Comparison of ENCODE assay signal across 11 mouse cellular contexts in the genomic region with DNA sequence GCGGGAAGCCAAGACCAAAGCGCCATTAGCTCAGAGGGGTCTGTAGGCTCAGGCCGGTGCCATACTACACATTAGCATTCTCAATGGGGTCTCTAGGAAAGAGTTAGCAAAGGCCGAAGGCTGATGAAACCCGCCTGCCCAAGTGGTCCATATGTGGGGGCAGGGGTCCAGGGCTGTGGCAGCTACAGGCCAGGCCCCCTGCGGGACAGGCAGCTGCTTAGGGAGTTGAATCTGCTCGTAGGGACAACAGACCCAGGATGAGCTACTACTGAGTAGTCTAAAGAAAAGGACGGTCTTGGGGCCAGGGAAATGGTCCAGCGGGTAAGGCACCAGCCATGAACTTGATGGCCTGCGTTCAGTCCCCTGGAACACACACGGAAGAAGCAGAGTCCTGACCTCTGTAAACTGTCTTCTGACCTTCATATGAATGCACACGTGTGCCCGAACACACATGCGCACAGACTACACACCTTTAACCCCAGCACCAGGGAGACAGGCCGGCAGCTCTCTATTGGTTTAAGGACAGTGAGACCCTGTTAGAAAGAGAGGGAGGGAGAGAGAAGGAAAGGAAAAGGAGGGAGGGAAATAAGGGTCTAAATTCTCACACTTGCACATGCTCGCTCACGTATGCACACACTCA.
A peak's percentile ranks its signal among the peaks of the same experiment; 100 is the strongest.
DNase-seq lines count a peak whose midpoint lies in the region; ATAC-seq and TF ChIP-seq lines count a peak whose summit lies in the region.
"Had no signal": no experiment of that assay in that cellular context is flagged by ENCODE, and none has a peak within 500 bp of the region (broad histone marks: within the 10 kb centered on the region; RNA-seq: fewer than 3 reads in every experiment).

No protein-coding gene starts in this region.

- no peak for TF ChIP-seq POLR2A in heart, adult 2 months (IDR thresholded peaks at IDR 0.05; ENCODE audit: insufficient read depth, low read depth, low read length)
- TF ChIP-seq POLR2A in olfactory bulb, adult 2 months (IDR thresholded peaks at IDR 0.05; ENCODE audit: insufficient read depth, low read depth, low read length), result no peak

- no peak overlapping the region for H3K4me3 ChIP-seq in heart, embryonic 13.5 days
- H3K4me3 ChIP-seq in heart, adult 2 months, result no peak overlapping the region
- H3K4me3 ChIP-seq in midbrain, embryonic 12.5 days, result no peak overlapping the region
- no peak overlapping the region for H3K4me3 ChIP-seq in midbrain, embryonic 16.5 days (ENCODE audit: low read depth, low read length)
- H3K4me3 ChIP-seq in hindbrain, embryonic 15.5 days, result no peak overlapping the region
- H3K4me3 ChIP-seq in olfactory bulb, adult 2 months (ENCODE audit: insufficient read depth, low read depth, low read length), result no peak overlapping the region
- no peak overlapping the region for H3K4me3 ChIP-seq in intestine, embryonic 16.5 days (ENCODE audit: low read length)
- H3K4me3 ChIP-seq: liver, embryonic 12.5 days; neural tube, embryonic 12.5 days had no signal

- intact Hi-C loops in heart, adult 2 months (cut with DNase I), result no loop called here

- H3K36me3 ChIP-seq in heart, embryonic 13.5 days, result peaks cover 97% of the 10 kb centered on the region
- peaks cover 3% of the 10 kb centered on the region; the same call in 1 of the 2 replicates for H3K36me3 ChIP-seq in heart, adult 2 months (ENCODE audit: control insufficient read depth, insufficient read depth, low read length)
- H3K36me3 ChIP-seq in midbrain, embryonic 12.5 days, result peaks cover 90% of the 10 kb centered on the region
- peaks cover 24% of the 10 kb centered on the region for H3K36me3 ChIP-seq in midbrain, embryonic 16.5 days (ENCODE audit: control insufficient read depth, insufficient read depth, low read length)
- peaks cover 34% of the 10 kb centered on the region for H3K36me3 ChIP-seq in hindbrain, embryonic 15.5 days
- peaks cover 37% of the 10 kb centered on the region for H3K36me3 ChIP-seq in intestine, embryonic 16.5 days (ENCODE audit: control insufficient read depth, insufficient read depth, low read length)

- 0 out of 2 replicates have a peak overlapping the region, but pooled peaks have one; percentile 37 for H3K27ac ChIP-seq in heart, embryonic 13.5 days (replicated peaks)
- H3K27ac ChIP-seq in heart, adult 2 months, result no peak overlapping the region; the same call in 1 of the 2 replicates
- H3K27ac ChIP-seq in midbrain, embryonic 12.5 days (replicated peaks), result 0 out of 2 replicates have a peak overlapping the region, but pooled peaks have one; percentile 22
- no peak overlapping the region for H3K27ac ChIP-seq in midbrain, embryonic 16.5 days (ENCODE audit: low read length)
- H3K27ac ChIP-seq in hindbrain, embryonic 15.5 days (replicated peaks), result 0 out of 2 replicates have a peak overlapping the region, but pooled peaks have one; percentile 2
- H3K27ac ChIP-seq in olfactory bulb, adult 2 months (ENCODE audit: insufficient read depth, low read depth, low read length), result peak overlapping the region; percentile 5; the same call in 1 of the 2 replicates
- no peak overlapping the region for H3K27ac ChIP-seq in intestine, embryonic 16.5 days (ENCODE audit: low read length)
- H3K27ac ChIP-seq: liver, embryonic 12.5 days; neural tube, embryonic 12.5 days had no signal

- TF ChIP-seq EP300 in heart, adult 2 months (IDR thresholded peaks at IDR 0.05; ENCODE audit: insufficient read depth, low read depth, low read length), result no peak

- DNase-seq in heart, adult 2 months, result no peak

- H3K79me2 ChIP-seq in heart, adult 2 months (replicated peaks; ENCODE audit: control insufficient read depth, insufficient read depth, low read length), result no peaks in the 10 kb centered on the region

- H3K9me3 ChIP-seq in heart, embryonic 13.5 days, result no peaks in the 10 kb centered on the region
- no peaks in the 10 kb centered on the region for H3K9me3 ChIP-seq in midbrain, embryonic 12.5 days
- H3K9me3 ChIP-seq in midbrain, embryonic 16.5 days (replicated peaks; ENCODE audit: control insufficient read depth, low read length, poor library complexity, severe bottlenecking), result no peaks in the 10 kb centered on the region
- H3K9me3 ChIP-seq in hindbrain, embryonic 15.5 days, result no peaks in the 10 kb centered on the region
- H3K9me3 ChIP-seq in intestine, embryonic 16.5 days (ENCODE audit: control insufficient read depth, low read length), result no peaks in the 10 kb centered on the region
- H3K9me3 ChIP-seq: liver, embryonic 12.5 days; neural tube, embryonic 12.5 days had no signal

- no peak overlapping the region for H3K4me2 ChIP-seq in heart, embryonic 13.5 days
- no peak overlapping the region for H3K4me2 ChIP-seq in midbrain, embryonic 12.5 days (replicated peaks)
- no peak overlapping the region for H3K4me2 ChIP-seq in midbrain, embryonic 16.5 days (ENCODE audit: low read length)
- no peak overlapping the region for H3K4me2 ChIP-seq in hindbrain, embryonic 15.5 days
- no peak overlapping the region for H3K4me2 ChIP-seq in intestine, embryonic 16.5 days (ENCODE audit: low read depth, low read length)
- H3K4me2 ChIP-seq: liver, embryonic 12.5 days; neural tube, embryonic 12.5 days had no signal

- H3K9ac ChIP-seq in heart, embryonic 13.5 days, result no peak overlapping the region
- H3K9ac ChIP-seq in heart, adult 2 months (ENCODE audit: low read depth, low read length), result no peak overlapping the region
- no peak overlapping the region for H3K9ac ChIP-seq in midbrain, embryonic 12.5 days (replicated peaks)
- H3K9ac ChIP-seq in midbrain, embryonic 16.5 days (ENCODE audit: low read depth, low read length), result no peak overlapping the region
- no peak overlapping the region for H3K9ac ChIP-seq in hindbrain, embryonic 15.5 days
- H3K9ac ChIP-seq in intestine, embryonic 16.5 days (ENCODE audit: low read depth, low read length), result no peak overlapping the region
- H3K9ac ChIP-seq: liver, embryonic 12.5 days; neural tube, embryonic 12.5 days had no signal

- no peaks in the 10 kb centered on the region for H3K27me3 ChIP-seq in heart, embryonic 13.5 days (replicated peaks)
- H3K27me3 ChIP-seq in heart, adult 2 months (ENCODE audit: control insufficient read depth, insufficient read depth, low read length), result no peaks in the 10 kb centered on the region
- no peaks in the 10 kb centered on the region for H3K27me3 ChIP-seq in midbrain, embryonic 12.5 days
- no peaks in the 10 kb centered on the region for H3K27me3 ChIP-seq in midbrain, embryonic 16.5 days (ENCODE audit: control insufficient read depth, insufficient read depth, low read depth, low read length)
- H3K27me3 ChIP-seq in hindbrain, embryonic 15.5 days, result no peaks in the 10 kb centered on the region
- no peaks in the 10 kb centered on the region for H3K27me3 ChIP-seq in intestine, embryonic 16.5 days (replicated peaks; ENCODE audit: control insufficient read depth, insufficient read depth, low read length)
- H3K27me3 ChIP-seq: liver, embryonic 12.5 days; neural tube, embryonic 12.5 days had no signal

- H3K4me1 ChIP-seq in heart, embryonic 13.5 days, result peaks cover 16% of the 10 kb centered on the region
- H3K4me1 ChIP-seq in heart, adult 2 months (ENCODE audit: control insufficient read depth, insufficient read depth, low read length), result peaks cover 8% of the 10 kb centered on the region
- H3K4me1 ChIP-seq in midbrain, embryonic 12.5 days, result peaks cover 16% of the 10 kb centered on the region
- no peaks in the 10 kb centered on the region; the same call in 1 of the 2 replicates for H3K4me1 ChIP-seq in midbrain, embryonic 16.5 days (ENCODE audit: control insufficient read depth, insufficient read depth, low read length)
- H3K4me1 ChIP-seq in hindbrain, embryonic 15.5 days (replicated peaks), result peaks cover 11% of the 10 kb centered on the region
- peaks cover 34% of the 10 kb centered on the region for H3K4me1 ChIP-seq in olfactory bulb, adult 2 months (ENCODE audit: control insufficient read depth, insufficient read depth, low read length)
- no peaks in the 10 kb centered on the region for H3K4me1 ChIP-seq in intestine, embryonic 16.5 days (ENCODE audit: control insufficient read depth, insufficient read depth, low read length)
- H3K4me1 ChIP-seq: liver, embryonic 12.5 days had no signal

- TF ChIP-seq CTCF in heart, adult 2 months (IDR thresholded peaks at IDR 0.05), result no peak
- TF ChIP-seq CTCF in olfactory bulb, adult 2 months (IDR thresholded peaks at IDR 0.05; ENCODE audit: insufficient read depth, low read depth, low read length), result no peak

- no peak for ATAC-seq in heart, embryonic 13.5 days (ENCODE audit: extremely low read depth, insufficient number of reproducible peaks, low FRiP score, low TSS enrichment)
- no peak for ATAC-seq in midbrain, embryonic 12.5 days (ENCODE audit: low FRiP score, low read depth)
- ATAC-seq in midbrain, embryonic 16.5 days, result no peak
- no peak for ATAC-seq in hindbrain, embryonic 15.5 days (ENCODE audit: low FRiP score, low read depth)
- no peak for ATAC-seq in intestine, embryonic 16.5 days
- ATAC-seq: activated CD4-positive, CD25-positive, alpha-beta regulatory T cell, adult 4 months; inflammation-experienced regulatory T-cells, adult 6 months had no signal

- 92% methylated on average over 17 of the region's 17 CpGs for WGBS in heart, embryonic 13.5 days
- 93% methylated on average over 17 of the region's 17 CpGs for WGBS in heart, adult 2 months
- WGBS in midbrain, embryonic 12.5 days, result 84% methylated on average over 17 of the region's 17 CpGs
- WGBS in midbrain, embryonic 16.5 days, result 79% methylated on average over 17 of the region's 17 CpGs
- WGBS in hindbrain, embryonic 15.5 days, result 83% methylated on average over 17 of the region's 17 CpGs
- 87% methylated on average over 17 of the region's 17 CpGs for WGBS in olfactory bulb, adult 2 months
- 87% methylated on average over 17 of the region's 17 CpGs for WGBS in intestine, embryonic 16.5 days

Comparison
In these comparisons a context has a peak if more than half of its experiments do, and no peak if none do; other contexts are left out.
1. H3K27ac ChIP-seq: peak in heart, embryonic 13.5 days (single experiment), midbrain, embryonic 12.5 days (single experiment), hindbrain, embryonic 15.5 days (single experiment) and olfactory bulb, adult 2 months (single experiment); none in heart, adult 2 months (single experiment), midbrain, embryonic 16.5 days (single experiment) and intestine, embryonic 16.5 days (single experiment).